Mouse (Mus musculus): ENCODE data around the gene Cfap61.

DNA sequence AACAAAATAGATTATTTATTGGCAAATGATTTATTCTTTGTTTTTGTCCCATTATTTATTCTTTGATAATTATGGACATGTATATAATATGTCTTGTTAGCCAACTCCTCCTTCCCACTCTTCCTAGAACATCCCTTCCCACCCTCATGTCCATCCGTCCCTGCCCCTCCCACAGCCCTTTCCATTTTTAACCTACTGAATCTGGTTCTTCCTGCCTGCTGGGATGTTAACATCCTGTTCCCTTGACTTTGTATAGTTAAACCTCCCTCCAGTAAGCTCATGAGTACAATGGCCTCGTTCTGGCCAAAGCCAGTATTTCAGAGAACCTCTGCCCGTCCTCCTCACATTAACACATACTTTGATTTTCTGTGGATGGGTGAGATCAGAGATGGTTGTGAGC lies 6.8 kb downstream of the Cfap61 start:
- no peak for TF ChIP-seq POLR2A (IDR thresholded peaks at IDR 0.05; ENCODE audit: insufficient read depth, low read depth, low read length)
- TF ChIP-seq CTCF (IDR thresholded peaks at IDR 0.05) = no peak
- no peak for TF ChIP-seq EP300 (IDR thresholded peaks at IDR 0.05; ENCODE audit: insufficient read depth, low read depth, low read length)

All from heart, adult 2 months (tissue).